Mouse (Mus musculus): Measurements from ENCODE around the gene Mrgpra3. TPM values are rescaled to one million over a fixed set of nuclear protein-coding genes. Genes with fewer than 3 reads are reported as not detected.

Gene Mrgpra3
- 1 to 10 TPM in 1 of 2 experiments, not detected in 1; 1.1 TPM for polyA plus RNA-seq (2017; shearing (Covaris generic))

GRCm38 (mm10) chr7:47601272-47601671 is at the start of gene Mrgpra3:
Gene Mrgpra3 (minus strand): TSS chr7:47601372.

Other genes with a start within 250 kb of the Mrgpra3 start
- gene Mrgpra1, start 247.1 kb downstream of the Mrgpra3 start, polyA plus RNA-seq (2017; shearing (Covaris generic)), result not detected
- gene Mrgpra2a, start 149.2 kb downstream of the Mrgpra3 start, polyA plus RNA-seq (2017; shearing (Covaris generic)), result not detected
- 1 to 10 TPM in 1 of 2 experiments, under 1 TPM in 1; 0.30 to 1.1 TPM for gene Mrgpra2b, start 72.5 kb downstream of the Mrgpra3 start, polyA plus RNA-seq (2017; shearing (Covaris generic))

All from inflammation-experienced regulatory T-cells (primary cell).